Mouse (Mus musculus) kidney, adult 2 months (tissue): ENCODE results near the gene Ddc.

ENCODE experiments used
- CTCF ChIP-seq: fragments of 200-500 bp; conservative IDR thresholded peaks from 2 replicates; pipeline ENCODE4 v1.5.1; 2011; ENCODE audit warnings: low read depth, mild to moderate bottlenecking, control low read depth, low read length, moderate library complexity, mixed read lengths; ENCODE audit not compliant: insufficient read depth, insufficient read length
- POLR2A ChIP-seq: fragments of 200-500 bp; IDR thresholded peaks from one replicate; pipeline ENCODE4 v1.6.1; 2011; ENCODE audit warnings: low read depth, low read length, control low read depth

- TF ChIP-seq CTCF (no peak), POLR2A (no peak)
Measured at GRCm38 (mm10) chr11:11774384-11774783, 123.6 kb downstream of the Ddc start.
